Mouse (Mus musculus) neutrophil, adult 5-6 weeks (primary cell): ENCODE measurements around the gene Ufm1. TPM values are rescaled to one million over a fixed set of nuclear protein-coding genes. Genes with fewer than 3 reads are reported as not detected.

Source experiments
- ATAC-seq: fragments of 151-379, 151-347 bp; 2 replicates; pipeline ENCODE4 v1.8.0; 2017; ENCODE audit warnings: mild to moderate bottlenecking, moderate TSS enrichment; ENCODE audit not compliant: insufficient number of reproducible peaks, poor library complexity, low FRiP score, severe bottlenecking; ENCODE audit errors: extremely low read depth
- total RNA-seq: library from RNA; stranded (forward); fragments of 200-1000 nt; gene quantifications from 2 replicates; pipeline ENCODE4 v1.2.3, GENCODE M21; 2017

Gene Ufm1
- 20.6 and 28.5 TPM in 2 replicates for total RNA-seq

GRCm38 (mm10) chr3:53863383-53864220 is at the start of gene Ufm1:
Gene Ufm1, minus strand, starts transcription at chr3:53863830.
- ATAC-seq, result peak; percentile 99

- ATAC-seq, result no peak
Measured at GRCm38 (mm10) chr3:53890619-53891540, 27.2 kb upstream of the Ufm1 start.

- no peak for ATAC-seq
Measured at GRCm38 (mm10) chr3:53871596-53871995, 8.0 kb upstream of the Ufm1 start.

- no peak for ATAC-seq
Measured at GRCm38 (mm10) chr3:53870482-53870881, 6.9 kb upstream of the Ufm1 start.

GRCm38 (mm10) chr3:53869263-53869662 is 5.6 kb upstream of the Ufm1 start:
- no peak for ATAC-seq

GRCm38 (mm10) chr3:53868212-53868611 is 4.6 kb upstream of the Ufm1 start:
- no peak for ATAC-seq

- ATAC-seq, result no peak
Measured at GRCm38 (mm10) chr3:53854831-53855230, 8.8 kb downstream of the Ufm1 start.

GRCm38 (mm10) chr3:53854261-53854660 is 9.4 kb downstream of the Ufm1 start:
- no peak for ATAC-seq

- ATAC-seq, result no peak
Measured at GRCm38 (mm10) chr3:53848262-53848661, 15.4 kb downstream of the Ufm1 start.

- no peak for ATAC-seq
Measured at GRCm38 (mm10) chr3:53847726-53848125, 15.9 kb downstream of the Ufm1 start.

- no peak for ATAC-seq
Measured at GRCm38 (mm10) chr3:53846206-53846928, 17.3 kb downstream of the Ufm1 start.

GRCm38 (mm10) chr3:53844786-53845185 is 18.8 kb downstream of the Ufm1 start, which contains the start of gene Gm10985:
Gene Gm10985, plus strand, starts transcription at chr3:53845086.
- ATAC-seq, result no peak

GRCm38 (mm10) chr3:53834238-53834637 is 29.4 kb downstream of the Ufm1 start:
- ATAC-seq, result no peak

- no peak for ATAC-seq
Measured at GRCm38 (mm10) chr3:53813421-53813977, 50.1 kb downstream of the Ufm1 start.

Other genes with a start within 250 kb of the Ufm1 start
- not detected in 2 replicates for gene Frem2, start 206.5 kb downstream of the Ufm1 start, total RNA-seq
- gene Gm10985, start 18.7 kb downstream of the Ufm1 start, total RNA-seq, result not detected in 2 replicates